ENCODE assay signal across 8 mouse cellular contexts in the genomic region with DNA sequence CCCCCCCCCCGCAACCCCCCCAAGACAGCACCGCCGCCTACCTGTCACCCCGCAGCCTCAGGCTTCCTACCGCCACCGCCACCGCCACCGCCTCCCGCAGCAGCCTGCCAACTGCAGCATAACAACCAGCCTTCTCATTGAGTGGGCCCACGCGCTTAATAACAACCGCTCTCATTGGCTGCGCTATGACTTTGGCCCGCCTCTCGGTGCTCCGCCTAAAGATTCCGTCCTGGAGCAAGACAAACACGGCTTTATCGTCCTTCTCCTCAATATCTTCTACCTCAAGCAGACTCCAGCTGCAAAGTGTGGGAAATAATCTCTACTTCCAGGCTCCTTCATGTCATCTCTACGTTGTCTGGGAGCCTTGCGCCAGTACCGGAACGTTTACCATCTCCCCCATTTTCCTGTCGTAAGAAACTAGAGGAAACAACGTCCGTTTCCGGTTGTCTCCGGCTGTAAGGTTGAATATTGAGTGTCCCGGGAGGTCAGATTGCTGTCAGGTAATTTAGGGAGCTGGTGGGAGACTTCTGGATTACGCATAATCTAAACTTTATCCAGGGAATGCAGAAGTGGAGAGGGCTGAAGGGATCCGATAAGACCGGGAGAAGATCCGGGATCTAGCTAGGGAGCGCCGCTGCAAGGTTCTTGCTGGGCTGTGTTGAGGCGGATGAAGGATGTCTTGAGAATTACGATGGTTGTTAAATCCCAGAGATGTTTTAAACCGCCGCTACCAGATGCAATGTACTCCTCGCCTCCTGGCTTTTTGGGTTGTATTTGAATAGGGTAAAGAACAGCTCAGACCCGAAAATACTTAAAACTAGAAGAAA. TPM values are rescaled to one million over a fixed set of nuclear protein-coding genes. Genes with fewer than 3 reads are reported as not detected.
DNase-seq lines count a peak whose midpoint lies in the region; ATAC-seq and TF ChIP-seq lines count a peak whose summit lies in the region.

A gene (minus strand): TSS at position 153 of the 827 bp plus-strand sequence.
A gene (plus strand): TSS at position 214 of the 827 bp plus-strand sequence.

- TF ChIP-seq CTCF in MEL (IDR thresholded peaks at IDR 0.05 in 2 of 3, conservative IDR thresholded peaks at IDR 0.05 in 1 of 3; ENCODE audit: control insufficient read depth in 1 of 3, insufficient read depth in 1 of 3, low read depth in 2 of 3, low read length in 3 of 3, poor library complexity in 1 of 3, severe bottlenecking in 1 of 3) = no peak
- TF ChIP-seq CTCF in cerebellum, adult 2 months (IDR thresholded peaks at IDR 0.05; ENCODE audit: borderline replicate concordance, insufficient read depth, low read depth, low read length) = no peak
- no peak for TF ChIP-seq CTCF in lung, postnatal 0 days (IDR thresholded peaks at IDR 0.05)

- peaks cover 4 to 8% of the 10 kb centered on the region in 2 experiments for H3K4me1 ChIP-seq in MEL (ENCODE audit: control insufficient read depth in 1 of 2, insufficient read depth in 2 of 2, low read length in 2 of 2)
- H3K4me1 ChIP-seq in cerebellum, adult 2 months (ENCODE audit: control insufficient read depth, insufficient read depth, low read length) = no peaks in the 10 kb centered on the region
- peaks cover 17% of the 10 kb centered on the region for H3K4me1 ChIP-seq in hindbrain, embryonic 10.5 days (replicated peaks)
- H3K4me1 ChIP-seq in lung, postnatal 0 days (ENCODE audit: insufficient read depth, low read depth, low read length) = 0 out of 2 replicates have a peak, but pooled peaks cover 4% of the 10 kb centered on the region

- no peak for TF ChIP-seq EP300 in MEL (IDR thresholded peaks at IDR 0.05; ENCODE audit: low read depth in 1 of 2, low read length in 2 of 2)
- TF ChIP-seq EP300 in lung, postnatal 0 days (IDR thresholded peaks at IDR 0.05) = peak; percentile 60

- peak within 1 kb of the TSS; percentile 91 for H3K9ac ChIP-seq in MEL (ENCODE audit: control insufficient read depth, low read depth, low read length, poor library complexity, severe bottlenecking)
- peak within 1 kb of the TSS; percentile 80 for H3K9ac ChIP-seq in lung, postnatal 0 days (replicated peaks; ENCODE audit: low read depth)

- TF ChIP-seq POLR2A in MEL (IDR thresholded peaks at IDR 0.05; ENCODE audit: control insufficient read depth in 1 of 2, insufficient read depth in 1 of 2, low read depth in 1 of 2, low read length in 2 of 2, poor library complexity in 1 of 2) = peak; percentile 62 to 90
- TF ChIP-seq POLR2A in cerebellum, adult 2 months (IDR thresholded peaks at IDR 0.05; ENCODE audit: borderline replicate concordance, insufficient read depth, low read length) = peak; percentile 65

- peaks cover 24% of the 10 kb centered on the region for H3K79me2 ChIP-seq in MEL (ENCODE audit: control insufficient read depth, insufficient read depth, low read length, poor library complexity)

- no peak for TF ChIP-seq RAD21 in MEL (IDR thresholded peaks at IDR 0.05; ENCODE audit: low read depth, low read length)

- no peaks in the 10 kb centered on the region for H3K27me3 ChIP-seq in MEL (ENCODE audit: control insufficient read depth in 1 of 2, insufficient read depth in 2 of 2, low read length in 2 of 2)
- H3K27me3 ChIP-seq in cerebellum, adult 2 months (ENCODE audit: control insufficient read depth, insufficient read depth, low read length) = no peaks in the 10 kb centered on the region
- H3K27me3 ChIP-seq in hindbrain, embryonic 10.5 days (ENCODE audit: insufficient read depth, poor library complexity, severe bottlenecking) = no peaks in the 10 kb centered on the region
- H3K27me3 ChIP-seq in lung, postnatal 0 days (replicated peaks; ENCODE audit: insufficient read depth, low read length) = no peaks in the 10 kb centered on the region

- peak within 1 kb of the TSS; percentile 76 for H3K27ac ChIP-seq in MEL (ENCODE audit: control insufficient read depth, low read depth, low read length)
- peak within 1 kb of the TSS; percentile 87 for H3K27ac ChIP-seq in cerebellum, adult 2 months (ENCODE audit: insufficient read depth, low read length)
- peak within 1 kb of the TSS; percentile 96 for H3K27ac ChIP-seq in hindbrain, embryonic 10.5 days
- peak within 1 kb of the TSS; percentile 78 for H3K27ac ChIP-seq in lung, postnatal 0 days (ENCODE audit: low read length)

- H3K4me3 ChIP-seq in MEL (ENCODE audit: control insufficient read depth in 1 of 2, insufficient read depth in 1 of 2, low read depth in 2 of 2, low read length in 2 of 2) = peak within 1 kb of the TSS; percentile 98
- peak within 1 kb of the TSS; percentile 89 for H3K4me3 ChIP-seq in cerebellum, adult 2 months (replicated peaks; ENCODE audit: insufficient read depth, low read depth, low read length)
- peak within 1 kb of the TSS; percentile 96 for H3K4me3 ChIP-seq in hindbrain, embryonic 10.5 days
- H3K4me3 ChIP-seq in lung, postnatal 0 days (ENCODE audit: low read depth, low read length) = peak within 1 kb of the TSS; percentile 59

- peaks cover 0 to 15% of the 10 kb centered on the region in 2 experiments; a peak in 2 of 4 replicates for H3K36me3 ChIP-seq in MEL (ENCODE audit: control insufficient read depth in 1 of 2, insufficient read depth in 2 of 2, low read length in 2 of 2)
- peaks cover 11% of the 10 kb centered on the region for H3K36me3 ChIP-seq in hindbrain, embryonic 10.5 days
- H3K36me3 ChIP-seq in lung, postnatal 0 days (ENCODE audit: insufficient read depth, low read length) = no peaks in the 10 kb centered on the region

- H3K4me2 ChIP-seq in lung, postnatal 0 days (replicated peaks; ENCODE audit: low read depth, low read length) = peak within 1 kb of the TSS; percentile 87

- H3K9me3 ChIP-seq in MEL (replicated peaks; ENCODE audit: insufficient read depth, low read length) = no peaks in the 10 kb centered on the region
- no peaks in the 10 kb centered on the region for H3K9me3 ChIP-seq in hindbrain, embryonic 10.5 days
- no peaks in the 10 kb centered on the region for H3K9me3 ChIP-seq in lung, postnatal 0 days (ENCODE audit: low read length)

- peak; percentile 99 for ATAC-seq in lung, postnatal 0 days

- peak; percentile 95 for DNase-seq in MEL (ENCODE audit: low read depth, low spot score)
- peak; percentile 94 for DNase-seq in cerebellum, adult 2 months
- DNase-seq in forelimb bud, embryonic 11.5 days (ENCODE audit: low read depth, low spot score) = peak; percentile 92
- peak; percentile 90 for DNase-seq in hindbrain, embryonic 10.5 days (ENCODE audit: low spot score)
- DNase-seq in layer of hippocampus, adult 9-11 months = peak; percentile 91
- DNase-seq in lung, postnatal 0 days (ENCODE audit: low spot score) = peak; percentile 93
- DNase-seq in ovary, postnatal 14 days (ENCODE audit: low spot score) = peak; percentile 84
- DNase-seq in thymus, postnatal 14 days = peak; percentile 88

- WGBS in cerebellum, adult 2 months = under 1% methylated on average over 41 of the region's 41 CpGs
- WGBS in hindbrain, embryonic 10.5 days = under 1% methylated on average over 40 of the region's 41 CpGs
- under 1% methylated on average over 38 of the region's 41 CpGs for WGBS in lung, postnatal 0 days

TF ChIP-seq in MEL, 35 proteins besides CTCF, POLR2A, EP300 and RAD21 (continues in another document):
- TF ChIP-seq BHLHE40 (IDR thresholded peaks at IDR 0.05; ENCODE audit: borderline replicate concordance, low read depth, low read length) (no peak), E2F4 (IDR thresholded peaks at IDR 0.05; ENCODE audit: borderline replicate concordance, low read depth, low read length) (peak; percentile 32; the same call in 1 of the 2 replicates), POLR2AphosphoS5 (IDR thresholded peaks at IDR 0.05; ENCODE audit: borderline replicate concordance, low read depth, low read length) (no peak), MYB (IDR thresholded peaks at IDR 0.05; ENCODE audit: low read depth, low read length) (no peak), MYC (IDR thresholded peaks at IDR 0.05; ENCODE audit: low read depth, low read length) (peak; percentile 68; the same call in 1 of the 2 replicates), ELF1 (IDR thresholded peaks at IDR 0.05; ENCODE audit: low read depth, low read length) (peak; percentile 64; the same call in 1 of the 2 replicates), ETS1 (IDR thresholded peaks at IDR 0.05; ENCODE audit: low read depth, low read length) (0 out of 2 replicates have a peak, but pooled peaks have one; percentile 21), MAX (IDR thresholded peaks at IDR 0.05; ENCODE audit: low read length) (no peak), GABPA (IDR thresholded peaks at IDR 0.05; ENCODE audit: low read depth, low read length) (no peak), KAT2A (conservative IDR thresholded peaks at IDR 0.05; ENCODE audit: low read depth, low read length) (peak; percentile 78; the same call in 1 of the 2 replicates), ZNF384 (IDR thresholded peaks at IDR 0.05; ENCODE audit: low read depth, low read length) (no peak), USF1 (IDR thresholded peaks at IDR 0.05; ENCODE audit: low read depth, low read length) (peak; percentile 56; the same call in 1 of the 2 replicates), TCF12 (IDR thresholded peaks at IDR 0.05; ENCODE audit: low read depth, low read length) (peak; percentile 53), ZMIZ1 (IDR thresholded peaks at IDR 0.05; ENCODE audit: low read depth, low read length) (peak; percentile 78; the same call in 1 of the 2 replicates), CHD2 (IDR thresholded peaks at IDR 0.05; ENCODE audit: low read length) (peak; percentile 66), NRF1 (IDR thresholded peaks at IDR 0.05; ENCODE audit: insufficient read depth, low read depth, low read length, poor library complexity, severe bottlenecking) (no peak), RCOR1 (IDR thresholded peaks at IDR 0.05; ENCODE audit: low read depth, low read length) (no peak), ZC3H11A (IDR thresholded peaks at IDR 0.05; ENCODE audit: low read depth, low read length) (no peak), MAZ (IDR thresholded peaks at IDR 0.05; ENCODE audit: low read depth, low read length) (no peak)

RNA-seq across cellular contexts. Expression of the first gene that starts in this region (rescaled TPM):
- 5.0 and 5.5 TPM in 2 replicates for total RNA-seq in MEL (2012; rRNA removed)
- polyA plus RNA-seq in MEL (2012; ENCODE audit: insufficient read depth in 1 of 2, insufficient read length in 2 of 2, low read depth in 1 of 2, low replicate concordance in 2 of 2, missing spikeins in 1 of 2) = 1 to 10 TPM in 1 of 2 experiments, not detected in 1; 5.7 TPM
- polyA plus RNA-seq in cerebellum, adult 2 months (2012; rRNA removed) = 21.8 and 26.3 TPM in 2 replicates
- polyA plus RNA-seq in hindbrain, embryonic 10.5 days (2016; fragmentation: Nextera tagmentation; extraction: Ambion mirVana) = 5.7 and 7.0 TPM in 2 replicates
- polyA plus RNA-seq in lung, postnatal 0 days (2015; fragmentation: Nextera tagmentation; extraction: Ambion mirVana) = 6.6 and 7.8 TPM in 2 replicates

RNA-seq across cellular contexts. Expression of the second gene that starts in this region (rescaled TPM):
- 169 and 172 TPM in 2 replicates for total RNA-seq in MEL (2012; rRNA removed)
- 10 to 100 TPM in 1 of 2 experiments, not detected in 1; 98.3 TPM for polyA plus RNA-seq in MEL (2012; ENCODE audit: insufficient read depth in 1 of 2, insufficient read length in 2 of 2, low read depth in 1 of 2, low replicate concordance in 2 of 2, missing spikeins in 1 of 2)
- polyA plus RNA-seq in cerebellum, adult 2 months (2012; rRNA removed) = 242 and 268 TPM in 2 replicates
- polyA plus RNA-seq in hindbrain, embryonic 10.5 days (2016; fragmentation: Nextera tagmentation; extraction: Ambion mirVana) = 154 TPM in 2 replicates
- 162 and 163 TPM in 2 replicates for polyA plus RNA-seq in lung, postnatal 0 days (2015; fragmentation: Nextera tagmentation; extraction: Ambion mirVana)

Comparison
In these comparisons a context has a peak if more than half of its experiments do, and no peak if none do; other contexts are left out.
1. Peak in every context shown above with its lines: DNase-seq, ATAC-seq, H3K4me3 ChIP-seq and H3K27ac ChIP-seq.